Mouse (Mus musculus) small intestine, adult 2 months (tissue): ENCODE measurements at regions not wholly inside any gene's neighbourhood (a gene's known extent, or its start where the extent isn't known, plus 50 kb on each side); places are given as distances from the start of the nearest gene placed in this dataset.

ENCODE experiments used
- H3K27ac ChIP-seq: fragments of 200-500 bp; 2 replicates; pipeline ENCODE4 v1.5.1; 2012; ENCODE audit warnings: low read depth, low read length, control low read depth, inconsistent platforms; ENCODE audit not compliant: insufficient read depth
- H3K27me3 ChIP-seq: fragments of 200-500 bp; 2 replicates; pipeline ENCODE4 v1.6.1; 2012; ENCODE audit warnings: mild to moderate bottlenecking, moderate library complexity, low read length, inconsistent platforms; ENCODE audit not compliant: control insufficient read depth, insufficient read depth
- H3K36me3 ChIP-seq: fragments of 200-500 bp; 2 replicates; pipeline ENCODE4 v1.6.1; 2012; ENCODE audit warnings: mild to moderate bottlenecking, low read length, control low read depth, inconsistent platforms; ENCODE audit not compliant: control insufficient read depth, insufficient read depth
- H3K4me1 ChIP-seq: fragments of 200-500 bp; 2 replicates; pipeline ENCODE4 v1.6.1; 2012; ENCODE audit warnings: low read length, inconsistent platforms, mixed read lengths; ENCODE audit not compliant: control insufficient read depth, insufficient read depth, insufficient read length
- H3K4me3 ChIP-seq: fragments of 200-500 bp; 2 replicates; pipeline ENCODE4 v1.5.1; 2012; ENCODE audit warnings: low read depth, mild to moderate bottlenecking, control low read depth, inconsistent platforms, low read length, moderate library complexity
- CTCF ChIP-seq: fragments of 200-500 bp; IDR thresholded peaks from 2 replicates; pipeline ENCODE4 v1.5.1; 2012; ENCODE audit warnings: low read depth, mild to moderate bottlenecking, control low read depth, inconsistent platforms, low read length, moderate library complexity, mixed read lengths; ENCODE audit not compliant: insufficient replicate concordance, insufficient read length; ENCODE audit errors: extremely low read depth
- POLR2A ChIP-seq: fragments of 200-500 bp; IDR thresholded peaks from 2 replicates; pipeline ENCODE4 v1.6.1; 2012; ENCODE audit warnings: low read depth, mild to moderate bottlenecking, control low read depth, inconsistent platforms, low read length, moderate library complexity
- WGBS: fragments of 180-500 bp; shearing (Covaris S2); methylation state at CpG from one replicate; pipeline ENCODE4 v1.1.7; 2018; 5-methylcytosine and 5-hydroxymethylcytosine counted together

GRCm38 (mm10) chrX:99556876-99557354, 85.8 kb upstream of the Pja1 start:
- Histone ChIP-seq H3K4me1 (0 out of 2 replicates have a peak, but pooled peaks cover 2% of the 10 kb centered on the region), H3K27me3 (no peaks in the 10 kb centered on the region), H3K36me3 (no peaks in the 10 kb centered on the region), H3K27ac (no peak overlapping the region), H3K4me3 (no peak overlapping the region)
- WGBS, result 79% methylated on average over 8 of the region's 8 CpGs
- TF ChIP-seq CTCF (no peak), POLR2A (no peak)

- WGBS, result 55% methylated on average over 13 of the region's 13 CpGs
- TF ChIP-seq CTCF (no peak), POLR2A (no peak)
- Histone ChIP-seq H3K27ac (no peak overlapping the region), H3K4me3 (no peak overlapping the region), H3K4me1 (0 out of 2 replicates have a peak, but pooled peaks cover 2% of the 10 kb centered on the region), H3K27me3 (no peaks in the 10 kb centered on the region), H3K36me3 (no peaks in the 10 kb centered on the region)
Measured at GRCm38 (mm10) chrX:99555976-99556781, 85.1 kb upstream of the Pja1 start.

GRCm38 (mm10) chrX:99552778-99553177, 81.7 kb upstream of the Pja1 start:
- WGBS, result 78% methylated on average over 2 of the region's 2 CpGs
- H3K4me3 ChIP-seq, result no peak overlapping the region

GRCm38 (mm10) chrX:99550057-99550760, 79.1 kb upstream of the Pja1 start:
- no peaks in the 10 kb centered on the region for H3K36me3 ChIP-seq
- TF ChIP-seq CTCF (no peak), POLR2A (no peak)
- no peak overlapping the region for H3K4me3 ChIP-seq
- H3K4me1 ChIP-seq, result no peaks in the 10 kb centered on the region
- WGBS, result 82% methylated on average over 7 of the region's 7 CpGs
- no peak overlapping the region for H3K27ac ChIP-seq
- no peaks in the 10 kb centered on the region for H3K27me3 ChIP-seq

More at GRCm38 (mm10) chrX:99552778-99553177, 81.7 kb upstream of the Pja1 start:
- no peak for TF ChIP-seq POLR2A
- no peak for TF ChIP-seq CTCF
- H3K4me1 ChIP-seq, result 0 out of 2 replicates have a peak, but pooled peaks cover 2% of the 10 kb centered on the region
- H3K27me3 ChIP-seq, result no peaks in the 10 kb centered on the region
- no peak overlapping the region for H3K27ac ChIP-seq
- H3K36me3 ChIP-seq, result no peaks in the 10 kb centered on the region

- no peaks in the 10 kb centered on the region for H3K36me3 ChIP-seq
- no peaks in the 10 kb centered on the region for H3K4me1 ChIP-seq
- WGBS, result 68% methylated on average over 4 of the region's 4 CpGs
- no peak for TF ChIP-seq CTCF
- no peak for TF ChIP-seq POLR2A
- H3K27me3 ChIP-seq, result no peaks in the 10 kb centered on the region
- H3K27ac ChIP-seq, result no peak overlapping the region
- H3K4me3 ChIP-seq, result no peak overlapping the region
Measured at GRCm38 (mm10) chrX:99548284-99549019, 77.4 kb upstream of the Pja1 start.

GRCm38 (mm10) chrX:99544410-99544809, 73.3 kb upstream of the Pja1 start:
- H3K4me3 ChIP-seq, result no peak overlapping the region
- no peak overlapping the region for H3K27ac ChIP-seq
- no peaks in the 10 kb centered on the region for H3K27me3 ChIP-seq
- TF ChIP-seq POLR2A, result no peak
- no peaks in the 10 kb centered on the region for H3K4me1 ChIP-seq
- no peaks in the 10 kb centered on the region for H3K36me3 ChIP-seq
- WGBS, result 61% methylated on average over 4 of the region's 4 CpGs
